Mouse (Mus musculus): Measurements from ENCODE around the gene Pole3. TPM values are rescaled to one million over a fixed set of nuclear protein-coding genes. Genes with fewer than 3 reads are reported as not detected.

The Pole3 gene
- polyA plus RNA-seq, 1 experiment from 2014 or later: 55.5 TPM

- Histone ChIP-seq H3K27me3 (ENCODE audit: control insufficient read depth, insufficient read depth, low read length) (no peaks in the 10 kb centered on the region), H3K4me1 (replicated peaks; ENCODE audit: control insufficient read depth, insufficient read depth) (no peaks in the 10 kb centered on the region; the same call in 1 of the 2 replicates), H3K36me3 (ENCODE audit: control insufficient read depth, insufficient read depth, low read length) (no peaks in the 10 kb centered on the region), H3K27ac (replicated peaks) (no peak overlapping the region), H3K4me2 (replicated peaks; ENCODE audit: low read depth) (no peak overlapping the region), H3K9me3 (ENCODE audit: control insufficient read depth, low read length) (no peaks in the 10 kb centered on the region), H3K9ac (ENCODE audit: low read length) (no peak overlapping the region), H3K4me3 (ENCODE audit: low read depth, low read length) (no peak overlapping the region)
- WGBS: 63% methylated on average over 4 of the region's 4 CpGs
- ATAC-seq (ENCODE audit: low FRiP score, low TSS enrichment) (no peak), DNase-seq (ENCODE audit: low spot score) (no peak)
- TF ChIP-seq CTCF (IDR thresholded peaks at IDR 0.05; ENCODE audit: low read depth) (no peak), EP300 (optimal IDR thresholded peaks at IDR 0.05) (no peak)
Observed at GRCm38 (mm10) chr4:62562006-62562405, 37.1 kb upstream of the Pole3 start.

DNA sequence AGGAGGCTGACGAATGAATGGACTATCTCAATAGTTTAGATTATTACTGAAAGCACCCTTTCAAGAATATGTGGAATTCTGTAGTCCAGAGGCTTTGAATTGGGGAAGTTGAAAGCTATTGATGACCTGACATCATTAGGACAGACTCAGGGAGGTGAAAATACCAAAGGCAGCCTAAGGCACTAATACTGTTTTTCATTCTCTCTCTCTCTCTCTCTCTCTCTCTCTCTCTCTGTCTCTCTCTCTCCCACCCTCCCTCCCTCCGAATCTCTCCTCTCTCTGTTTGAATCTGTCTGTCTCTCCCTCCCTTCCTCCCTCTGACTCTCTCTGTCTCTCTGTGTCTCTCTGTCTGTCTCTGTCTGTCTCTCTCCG, 36.7 kb upstream of the Pole3 start:
- ATAC-seq (ENCODE audit: low FRiP score, low TSS enrichment): no peak
- WGBS: 42% methylated on average over 3 of the region's 3 CpGs
- TF ChIP-seq EP300 (optimal IDR thresholded peaks at IDR 0.05) (no peak), CTCF (IDR thresholded peaks at IDR 0.05; ENCODE audit: low read depth) (no peak)

GRCm38 (mm10) chr4:62560963-62561629, 36.2 kb upstream of the Pole3 start:
- Histone ChIP-seq H3K9ac (ENCODE audit: low read length) (no peak overlapping the region), H3K9me3 (ENCODE audit: control insufficient read depth, low read length) (no peaks in the 10 kb centered on the region), H3K4me1 (replicated peaks; ENCODE audit: control insufficient read depth, insufficient read depth) (no peaks in the 10 kb centered on the region; the same call in 1 of the 2 replicates), H3K4me3 (ENCODE audit: low read depth, low read length) (no peak overlapping the region), H3K4me2 (replicated peaks; ENCODE audit: low read depth) (no peak overlapping the region), H3K27ac (replicated peaks) (no peak overlapping the region), H3K36me3 (ENCODE audit: control insufficient read depth, insufficient read depth, low read length) (no peaks in the 10 kb centered on the region), H3K27me3 (ENCODE audit: control insufficient read depth, insufficient read depth, low read length) (no peaks in the 10 kb centered on the region)
- WGBS: 22% methylated on average over 4 of the region's 4 CpGs
- peak; percentile 89 for TF ChIP-seq CTCF (IDR thresholded peaks at IDR 0.05; ENCODE audit: low read depth)
- TF ChIP-seq EP300 (optimal IDR thresholded peaks at IDR 0.05): no peak
- peak; percentile 51; the same call in 1 of the 2 replicates for ATAC-seq (ENCODE audit: low FRiP score, low TSS enrichment)
- peak; percentile 71 for DNase-seq (ENCODE audit: low spot score)

More for the DNA sequence above, 36.7 kb upstream of the Pole3 start:
- Histone ChIP-seq H3K4me2 (replicated peaks; ENCODE audit: low read depth) (no peak overlapping the region), H3K4me3 (ENCODE audit: low read depth, low read length) (no peak overlapping the region), H3K4me1 (replicated peaks; ENCODE audit: control insufficient read depth, insufficient read depth) (no peaks in the 10 kb centered on the region; the same call in 1 of the 2 replicates), H3K27ac (replicated peaks) (no peak overlapping the region), H3K9me3 (ENCODE audit: control insufficient read depth, low read length) (no peaks in the 10 kb centered on the region), H3K27me3 (ENCODE audit: control insufficient read depth, insufficient read depth, low read length) (no peaks in the 10 kb centered on the region), H3K9ac (ENCODE audit: low read length) (no peak overlapping the region), H3K36me3 (ENCODE audit: control insufficient read depth, insufficient read depth, low read length) (no peaks in the 10 kb centered on the region)
- no peak for DNase-seq (ENCODE audit: low spot score)

DNA sequence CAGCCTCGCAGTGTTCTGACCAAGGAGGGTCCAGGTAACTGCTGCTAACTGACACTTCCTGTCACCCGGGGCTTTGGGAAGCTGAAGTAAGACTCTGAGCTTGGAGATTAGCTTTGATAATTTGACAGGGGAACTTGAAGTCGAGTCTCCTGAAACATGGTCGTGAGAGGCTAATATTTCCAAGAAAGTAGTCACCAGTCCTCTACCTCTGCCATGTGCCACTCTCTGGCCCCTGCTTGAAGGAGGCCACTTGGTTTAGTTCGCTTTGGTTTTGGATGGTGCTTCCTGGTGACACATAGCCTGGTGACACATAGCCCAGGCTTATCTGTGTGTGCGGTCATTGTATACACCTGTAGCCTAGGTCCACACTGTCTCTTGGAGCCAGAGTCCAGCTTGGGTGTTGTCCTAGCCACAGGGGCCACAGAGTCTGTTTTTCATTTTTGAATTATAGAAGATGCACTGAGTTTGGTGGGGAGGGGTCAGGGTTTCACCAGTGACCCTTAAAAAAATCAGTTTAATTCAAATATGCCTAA, 35.0 kb upstream of the Pole3 start, which contains the start of gene Rgs3:
Gene Rgs3, plus strand, starts transcription at position 51 of the 533 bp plus-strand sequence.
- no peak for TF ChIP-seq CTCF (IDR thresholded peaks at IDR 0.05; ENCODE audit: low read depth)
- no peak for TF ChIP-seq EP300 (optimal IDR thresholded peaks at IDR 0.05)
- Histone ChIP-seq H3K9me3 (ENCODE audit: control insufficient read depth, low read length) (no peaks in the 10 kb centered on the region), H3K27me3 (ENCODE audit: control insufficient read depth, insufficient read depth, low read length) (no peaks in the 10 kb centered on the region), H3K9ac (ENCODE audit: low read length) (no peak within 1 kb of the TSS), H3K4me1 (replicated peaks; ENCODE audit: control insufficient read depth, insufficient read depth) (no peaks in the 10 kb centered on the region), H3K4me2 (replicated peaks; ENCODE audit: low read depth) (no peak within 1 kb of the TSS), H3K27ac (replicated peaks) (no peak within 1 kb of the TSS), H3K4me3 (ENCODE audit: low read depth, low read length) (no peak within 1 kb of the TSS), H3K36me3 (ENCODE audit: control insufficient read depth, insufficient read depth, low read length) (no peaks in the 10 kb centered on the region)
- ATAC-seq (ENCODE audit: low FRiP score, low TSS enrichment) (peak; percentile 93), DNase-seq (ENCODE audit: low spot score) (peak; percentile 42)
- WGBS: 50% methylated on average over 6 of the region's 6 CpGs

DNA sequence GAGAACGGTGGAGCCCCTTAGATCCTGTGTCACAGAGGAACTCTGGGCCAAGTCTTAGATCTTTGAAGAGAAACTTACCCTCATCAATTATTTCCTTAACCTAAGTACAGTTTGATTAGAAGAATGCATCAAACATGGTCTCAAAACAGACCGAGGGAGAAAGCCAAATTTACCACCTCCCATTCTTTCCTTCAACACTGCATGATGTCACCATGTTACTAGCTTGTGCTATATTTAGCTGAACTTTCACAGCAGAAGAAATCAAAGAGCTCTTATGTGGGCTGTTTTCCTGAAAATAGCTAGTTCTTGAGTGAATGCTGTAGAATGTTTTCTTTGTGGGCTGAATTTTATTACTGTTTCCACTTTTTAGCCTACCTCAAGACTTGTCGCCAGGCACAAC, 32.6 kb upstream of the Pole3 start:
- ATAC-seq (ENCODE audit: low FRiP score, low TSS enrichment): no peak
- Histone ChIP-seq H3K27ac (replicated peaks) (no peak overlapping the region), H3K9ac (ENCODE audit: low read length) (no peak overlapping the region), H3K4me2 (replicated peaks; ENCODE audit: low read depth) (no peak overlapping the region), H3K4me3 (ENCODE audit: low read depth, low read length) (no peak overlapping the region), H3K27me3 (ENCODE audit: control insufficient read depth, insufficient read depth, low read length) (no peaks in the 10 kb centered on the region), H3K4me1 (replicated peaks; ENCODE audit: control insufficient read depth, insufficient read depth) (no peaks in the 10 kb centered on the region), H3K9me3 (ENCODE audit: control insufficient read depth, low read length) (no peaks in the 10 kb centered on the region), H3K36me3 (ENCODE audit: control insufficient read depth, insufficient read depth, low read length) (no peaks in the 10 kb centered on the region)
- TF ChIP-seq EP300 (optimal IDR thresholded peaks at IDR 0.05): no peak
- TF ChIP-seq CTCF (IDR thresholded peaks at IDR 0.05; ENCODE audit: low read depth): no peak
- 56% methylated on average over 3 of the region's 3 CpGs for WGBS
- no peak for DNase-seq (ENCODE audit: low spot score)

DNA sequence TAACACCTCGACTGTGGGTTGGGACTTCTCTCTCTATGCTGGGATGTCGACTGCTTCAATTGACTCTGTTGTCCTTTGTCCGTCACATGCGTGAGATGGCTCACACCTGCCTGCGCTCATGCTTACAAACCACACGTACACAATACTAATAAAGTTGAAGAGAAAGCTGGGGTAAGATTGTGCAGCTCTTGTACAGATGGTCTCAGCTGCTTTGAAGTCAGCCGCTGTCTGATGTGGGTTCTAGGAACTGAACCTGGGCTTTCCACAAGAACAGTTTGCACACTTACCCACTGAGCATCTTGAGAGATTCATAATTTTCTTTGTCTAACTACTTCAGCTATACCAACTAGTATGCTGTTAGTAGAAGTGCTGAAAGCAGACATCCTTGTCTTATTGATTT, 27.1 kb upstream of the Pole3 start:
- Histone ChIP-seq H3K4me1 (replicated peaks; ENCODE audit: control insufficient read depth, insufficient read depth) (no peaks in the 10 kb centered on the region), H3K36me3 (ENCODE audit: control insufficient read depth, insufficient read depth, low read length) (no peaks in the 10 kb centered on the region)

More for the DNA sequence above, 27.1 kb upstream of the Pole3 start:
- H3K4me2 ChIP-seq (replicated peaks; ENCODE audit: low read depth): no peak overlapping the region
- no peaks in the 10 kb centered on the region for H3K27me3 ChIP-seq (ENCODE audit: control insufficient read depth, insufficient read depth, low read length)
- no peak for TF ChIP-seq CTCF (IDR thresholded peaks at IDR 0.05; ENCODE audit: low read depth)
- no peak for TF ChIP-seq EP300 (optimal IDR thresholded peaks at IDR 0.05)
- ATAC-seq (ENCODE audit: low FRiP score, low TSS enrichment): no peak
- H3K4me3 ChIP-seq (ENCODE audit: low read depth, low read length): no peak overlapping the region
- no peak overlapping the region for H3K27ac ChIP-seq (replicated peaks)
- WGBS: 76% methylated on average over 7 of the region's 7 CpGs
- H3K9ac ChIP-seq (ENCODE audit: low read length): no peak overlapping the region
- no peak for DNase-seq (ENCODE audit: low spot score)
- H3K9me3 ChIP-seq (ENCODE audit: control insufficient read depth, low read length): no peaks in the 10 kb centered on the region

Data from stomach, postnatal 0 days (tissue).